Mouse (Mus musculus) naive thymus-derived CD4-positive, alpha-beta T cell, adult 2 months (primary cell): ENCODE data around the gene Gm20379.

ENCODE experiments used
- DNase-seq: peaks from one replicate; pipeline ENCODE4 v3.0.0-alpha.2; 2011; ENCODE audit warnings: low read depth

Gm20379 gene

DNA sequence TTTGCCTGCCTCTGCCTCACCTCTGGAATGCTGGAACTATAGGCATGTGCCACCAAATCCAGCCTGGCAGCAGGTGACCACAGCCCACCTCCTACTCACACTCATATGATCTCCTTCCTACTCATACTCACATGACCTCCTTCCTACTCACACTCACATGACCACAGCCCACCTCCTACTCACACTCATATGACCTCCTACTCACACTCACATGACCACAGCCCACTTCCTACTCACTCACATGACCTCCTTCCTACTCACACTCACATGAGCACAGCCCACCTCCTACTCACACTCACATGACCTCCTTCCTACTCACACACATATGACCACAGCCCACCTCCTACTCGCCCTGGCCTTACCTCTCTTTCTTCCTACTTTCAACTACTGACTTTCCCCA, 31.1 kb downstream of the Gm20379 start:
- no peak for DNase-seq

DNA sequence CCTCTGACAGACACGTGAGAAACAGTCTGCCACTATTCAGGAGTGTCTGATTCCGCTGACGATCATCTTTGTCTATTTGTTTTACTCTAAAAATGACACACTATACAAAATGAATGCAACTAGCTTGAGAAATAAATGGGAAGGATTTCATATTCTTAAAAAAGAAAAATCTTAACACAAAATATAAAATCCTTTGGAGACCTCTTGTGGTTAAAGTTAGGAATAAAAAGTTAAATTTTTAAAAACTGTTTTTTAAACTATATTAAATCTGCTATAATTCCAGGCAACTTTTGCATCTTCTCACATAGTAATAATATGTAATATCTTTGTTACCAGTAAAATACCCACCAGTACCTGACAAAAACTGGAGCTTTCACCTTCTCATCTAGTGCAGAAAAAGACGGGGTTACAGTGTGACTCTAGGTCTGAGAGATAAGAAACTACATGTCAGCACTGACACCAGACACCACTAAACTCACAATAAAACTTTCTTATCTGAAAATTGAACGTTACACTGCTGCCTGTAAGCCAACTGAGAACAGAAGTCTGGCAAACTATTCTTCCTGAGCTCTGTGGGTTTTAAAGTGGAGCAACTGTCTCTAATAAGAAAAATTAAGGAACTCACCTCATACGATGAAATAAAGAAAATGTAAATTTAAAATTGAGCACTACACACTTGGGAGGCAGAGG, 32.1 kb downstream of the Gm20379 start:
- DNase-seq = no peak

DNA sequence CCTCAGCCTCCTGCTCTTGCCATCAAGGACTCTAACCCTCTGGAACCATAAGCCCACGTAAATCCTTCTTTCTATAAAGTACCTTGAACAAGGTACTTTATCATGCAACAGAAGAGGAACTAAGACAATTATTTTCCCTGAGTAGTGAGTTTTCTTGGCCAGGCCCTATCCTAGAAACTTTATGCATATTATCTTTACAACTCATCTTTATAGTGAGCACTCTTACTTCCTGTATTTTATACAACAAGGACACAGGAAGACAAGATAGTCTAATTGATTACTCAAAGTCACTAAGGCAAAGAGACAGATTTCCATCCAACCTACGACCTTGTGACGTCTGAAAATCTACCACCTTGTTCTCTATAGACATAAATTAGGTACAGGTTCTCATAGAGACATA, 34.0 kb downstream of the Gm20379 start:
- DNase-seq = no peak

DNA sequence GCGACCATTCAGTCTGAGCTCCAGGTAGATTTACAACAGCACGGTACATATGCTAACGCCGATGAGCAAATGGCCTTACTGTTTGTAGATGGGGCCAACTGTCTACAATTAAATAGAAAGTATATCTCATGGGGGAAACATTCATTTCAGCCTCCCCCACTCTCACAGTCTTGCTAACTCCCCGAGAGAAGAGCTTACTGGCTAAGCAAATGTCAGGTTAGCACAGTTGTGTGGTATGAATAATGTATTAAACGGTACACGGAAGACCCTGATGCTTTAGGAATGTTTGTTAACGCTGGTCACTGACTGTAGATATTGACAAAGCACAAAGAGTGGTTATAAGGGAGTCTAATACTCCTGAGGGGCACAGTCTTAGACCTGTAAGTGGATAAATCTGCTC, 38.3 kb downstream of the Gm20379 start:
- no peak for DNase-seq

DNA sequence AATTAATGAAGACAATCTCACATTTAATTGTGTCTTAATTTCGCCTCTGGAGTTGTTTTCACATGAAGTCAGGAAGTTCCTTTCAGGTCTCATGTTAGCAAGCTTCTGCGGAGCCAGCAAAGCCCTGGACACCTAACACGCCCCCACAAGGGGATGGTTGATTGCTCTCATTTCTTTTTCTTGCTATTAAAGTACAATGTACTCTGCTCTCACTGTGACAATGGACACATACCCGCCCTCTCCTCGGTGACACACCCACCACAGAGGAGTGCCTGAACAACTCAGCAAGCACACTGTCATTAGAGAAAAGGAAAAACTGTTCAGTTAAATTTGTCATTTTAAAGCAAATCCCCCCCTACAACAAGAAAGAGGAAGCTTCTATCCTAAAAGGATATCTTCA, 40.6 kb downstream of the Gm20379 start:
- no peak for DNase-seq

DNA sequence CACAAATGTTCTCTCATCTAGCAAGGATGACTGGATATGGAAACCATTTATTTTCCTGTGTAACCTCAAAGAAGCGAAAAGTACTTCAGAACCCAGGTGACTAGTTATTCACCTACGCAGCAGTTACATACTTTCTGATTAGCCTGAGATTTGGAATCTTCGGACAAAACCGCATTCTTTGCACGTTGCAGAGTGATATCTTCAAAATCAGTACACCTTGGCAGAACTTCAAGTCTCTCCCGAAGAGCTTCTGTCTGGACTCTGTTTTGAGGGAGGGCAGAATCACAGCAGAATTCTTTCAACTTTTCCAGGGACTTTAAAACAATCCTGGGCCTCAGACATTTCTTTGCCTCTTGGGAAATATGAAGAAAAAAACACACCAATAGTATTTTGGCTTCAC, 45.3 kb downstream of the Gm20379 start:
- DNase-seq = no peak

DNA sequence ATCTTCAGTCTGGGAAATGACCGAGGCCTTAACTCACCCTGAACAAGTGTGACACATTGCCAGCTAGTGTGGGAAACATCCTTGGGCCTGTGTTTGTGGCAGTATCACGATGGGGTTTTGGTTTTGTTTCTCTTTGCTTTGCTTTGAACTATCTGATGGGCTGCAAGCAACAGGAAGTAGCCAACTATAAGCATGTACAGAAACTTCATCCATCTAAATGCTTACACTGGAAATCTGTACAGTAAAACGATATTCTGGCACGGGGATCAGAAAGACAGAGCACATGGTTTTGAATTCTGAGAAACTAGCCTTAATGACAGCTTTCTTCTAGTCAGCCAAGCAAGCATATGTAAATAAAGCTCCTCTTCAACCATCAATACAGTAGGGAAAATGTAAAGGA, 48.2 kb downstream of the Gm20379 start:
- DNase-seq = peak; percentile 79

DNA sequence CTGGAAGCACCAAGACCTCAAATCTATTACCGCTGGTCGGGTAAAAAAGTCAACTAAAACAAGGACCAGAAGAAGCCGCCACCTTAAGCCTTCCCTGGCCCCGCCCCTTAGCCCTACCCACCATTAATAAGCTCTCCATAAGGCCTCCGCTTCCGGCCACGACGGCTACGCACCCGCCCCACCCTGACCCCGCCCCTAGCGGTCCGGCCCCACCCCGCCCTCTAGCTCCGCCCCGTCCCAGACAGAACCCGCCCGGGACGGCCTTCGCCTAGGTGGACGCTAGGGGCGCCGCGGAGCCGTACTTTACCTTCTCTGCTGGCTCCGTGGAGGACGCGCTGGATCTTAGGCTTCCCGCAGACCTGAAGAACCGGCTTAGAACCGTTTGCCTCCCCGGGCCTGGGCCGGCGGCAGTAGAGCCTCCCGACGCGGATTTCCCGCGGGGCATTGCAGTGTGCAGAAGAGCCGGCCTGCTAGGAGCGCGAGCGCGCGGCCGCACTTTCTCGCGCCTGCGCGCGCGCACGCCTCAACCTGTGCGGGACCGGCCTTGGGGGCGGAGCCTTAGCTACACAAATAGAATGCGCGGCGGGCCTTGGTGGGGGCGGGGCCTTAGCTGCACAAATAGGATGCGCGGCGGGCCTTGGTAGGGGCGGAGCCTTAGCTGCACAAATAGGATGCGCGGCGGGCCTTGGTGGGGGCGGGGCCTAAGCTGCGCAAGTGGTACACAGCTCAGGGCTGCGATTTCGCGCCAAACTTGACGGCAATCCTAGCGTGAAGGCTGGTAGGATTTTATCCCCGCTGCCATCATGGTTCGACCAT, 48.9 kb downstream of the Gm20379 start, which contains the start of the genes Dhfr and Msh3:
Gene Dhfr (plus strand): TSS at position 271 of the 816 bp plus-strand sequence.
Gene Msh3 (minus strand): TSS at position 548 of the 816 bp plus-strand sequence.
- DNase-seq = peak; percentile 100

DNA sequence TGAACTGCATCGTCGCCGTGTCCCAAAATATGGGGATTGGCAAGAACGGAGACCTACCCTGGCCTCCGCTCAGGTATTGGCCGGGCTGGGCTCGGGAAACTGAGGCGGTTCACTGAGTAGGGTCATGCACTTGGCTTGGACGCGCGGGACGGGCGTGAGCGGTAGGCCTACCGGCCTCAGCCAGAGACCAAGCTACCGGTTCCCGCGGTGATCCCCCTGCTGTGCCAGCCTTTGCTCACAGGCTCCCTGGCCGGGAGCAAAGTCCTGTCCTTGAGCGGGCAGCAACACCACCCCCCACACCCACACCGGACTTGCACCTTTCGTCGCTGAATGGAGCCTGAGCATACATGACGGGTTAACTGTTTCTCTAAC, 49.5 kb downstream of the Gm20379 start:
- DNase-seq = no peak

DNA sequence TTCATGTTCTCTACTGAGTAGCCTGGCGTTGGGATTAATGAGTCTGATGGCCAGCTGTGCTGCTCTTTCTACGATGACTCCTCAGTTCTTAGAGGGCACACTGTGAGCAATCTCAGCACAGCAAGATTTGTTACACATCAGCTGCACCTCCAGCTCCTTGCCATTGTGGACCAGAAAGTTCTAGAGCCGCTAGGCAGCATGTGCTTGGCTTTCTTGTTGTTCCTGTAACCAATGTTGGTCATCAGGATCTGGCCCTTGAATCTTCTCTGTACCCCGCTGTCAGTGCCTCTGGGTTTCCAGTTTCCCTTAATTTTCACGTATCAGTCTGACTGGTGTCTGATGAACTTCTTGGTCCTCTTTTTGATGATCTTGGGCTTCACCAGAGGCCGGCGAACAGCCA, 50.6 kb downstream of the Gm20379 start:
- no peak for DNase-seq
